Mouse (Mus musculus) ES-E14 (cell line): ENCODE data around the gene Rassf8.

Experiments
- ZC3H11A ChIP-seq: IDR thresholded peaks from 2 replicates; pipeline ENCODE4 v1.6.1; 2012; ENCODE audit warnings: low read depth, mild to moderate bottlenecking, inconsistent platforms, low read length, borderline replicate concordance
- ZNF384 ChIP-seq: IDR thresholded peaks from 2 replicates; pipeline ENCODE4 v1.6.1; 2012; ENCODE audit warnings: low read depth, low read length, inconsistent platforms

GRCm38 (mm10) chr6:145736099-145736498, 10.4 kb upstream of the Rassf8 start:
- no peak for TF ChIP-seq ZC3H11A
- TF ChIP-seq ZNF384, result no peak
